Mouse (Mus musculus): ENCODE measurements around the gene Gck. TPM values are rescaled to one million over a fixed set of nuclear protein-coding genes. Genes with fewer than 3 reads are reported as not detected.
A peak's percentile ranks its signal among the peaks of the same experiment; 100 is the strongest.

Gene Gck
- polyA plus RNA-seq, 1 experiment: not detected

GRCm38 (mm10) chr11:5904871-5905270 is 45.0 kb downstream of the Gck start:
- TF ChIP-seq POLR2A (IDR thresholded peaks at IDR 0.05; ENCODE audit: insufficient read depth, low read length) (no peak), EP300 (IDR thresholded peaks at IDR 0.05; ENCODE audit: insufficient read depth, low read depth, low read length) (no peak), CTCF (IDR thresholded peaks at IDR 0.05; ENCODE audit: low read depth, low read length) (no peak)
- no peak overlapping the region for H3K9ac ChIP-seq (ENCODE audit: low read depth, poor library complexity, severe bottlenecking)

GRCm38 (mm10) chr11:5904357-5904756 is 45.5 kb downstream of the Gck start:
- Histone ChIP-seq H3K9me3 (replicated peaks; ENCODE audit: control insufficient read depth, insufficient read depth, low read length, poor library complexity, severe bottlenecking) (no peaks in the 10 kb centered on the region), H3K27me3 (ENCODE audit: control insufficient read depth, insufficient read depth, low read length, poor library complexity, severe bottlenecking) (no peaks in the 10 kb centered on the region), H3K4me3 (ENCODE audit: low read depth, low read length) (no peak overlapping the region), H3K4me1 (ENCODE audit: control insufficient read depth, insufficient read depth, low read length) (no peaks in the 10 kb centered on the region), H3K27ac (ENCODE audit: insufficient read depth, low read length) (no peak overlapping the region), H3K9ac (ENCODE audit: low read depth, poor library complexity, severe bottlenecking) (no peak overlapping the region), H3K36me3 (ENCODE audit: control insufficient read depth, insufficient read depth, low read length, poor library complexity, severe bottlenecking) (no peaks in the 10 kb centered on the region)
- no peak for TF ChIP-seq CTCF (IDR thresholded peaks at IDR 0.05; ENCODE audit: low read depth, low read length)
- no peak for TF ChIP-seq POLR2A (IDR thresholded peaks at IDR 0.05; ENCODE audit: insufficient read depth, low read length)
- TF ChIP-seq EP300 (IDR thresholded peaks at IDR 0.05; ENCODE audit: insufficient read depth, low read depth, low read length): no peak

More at GRCm38 (mm10) chr11:5904871-5905270, 45.0 kb downstream of the Gck start:
- H3K27me3 ChIP-seq (ENCODE audit: control insufficient read depth, insufficient read depth, low read length, poor library complexity, severe bottlenecking): no peaks in the 10 kb centered on the region
- H3K27ac ChIP-seq (ENCODE audit: insufficient read depth, low read length): no peak overlapping the region
- no peaks in the 10 kb centered on the region for H3K4me1 ChIP-seq (ENCODE audit: control insufficient read depth, insufficient read depth, low read length)
- H3K4me3 ChIP-seq (ENCODE audit: low read depth, low read length): no peak overlapping the region
- no peaks in the 10 kb centered on the region for H3K36me3 ChIP-seq (ENCODE audit: control insufficient read depth, insufficient read depth, low read length, poor library complexity, severe bottlenecking)
- H3K9me3 ChIP-seq (replicated peaks; ENCODE audit: control insufficient read depth, insufficient read depth, low read length, poor library complexity, severe bottlenecking): no peaks in the 10 kb centered on the region

- H3K9me3 ChIP-seq (replicated peaks; ENCODE audit: control insufficient read depth, insufficient read depth, low read length, poor library complexity, severe bottlenecking): no peaks in the 10 kb centered on the region
- no peaks in the 10 kb centered on the region for H3K27me3 ChIP-seq (ENCODE audit: control insufficient read depth, insufficient read depth, low read length, poor library complexity, severe bottlenecking)
- TF ChIP-seq POLR2A (IDR thresholded peaks at IDR 0.05; ENCODE audit: insufficient read depth, low read length) (no peak), EP300 (IDR thresholded peaks at IDR 0.05; ENCODE audit: insufficient read depth, low read depth, low read length) (no peak), CTCF (IDR thresholded peaks at IDR 0.05; ENCODE audit: low read depth, low read length) (no peak)
- H3K27ac ChIP-seq (ENCODE audit: insufficient read depth, low read length): no peak overlapping the region
- H3K36me3 ChIP-seq (ENCODE audit: control insufficient read depth, insufficient read depth, low read length, poor library complexity, severe bottlenecking): no peaks in the 10 kb centered on the region
- no peak overlapping the region for H3K4me3 ChIP-seq (ENCODE audit: low read depth, low read length)
- H3K9ac ChIP-seq (ENCODE audit: low read depth, poor library complexity, severe bottlenecking): no peak overlapping the region
- H3K4me1 ChIP-seq (ENCODE audit: control insufficient read depth, insufficient read depth, low read length): no peaks in the 10 kb centered on the region
Observed at GRCm38 (mm10) chr11:5903844-5904243, 46.0 kb downstream of the Gck start.

GRCm38 (mm10) chr11:5902390-5902789 is 47.5 kb downstream of the Gck start:
- H3K36me3 ChIP-seq (ENCODE audit: control insufficient read depth, insufficient read depth, low read length, poor library complexity, severe bottlenecking): no peaks in the 10 kb centered on the region
- H3K9ac ChIP-seq (ENCODE audit: low read depth, poor library complexity, severe bottlenecking): no peak overlapping the region
- peaks cover 3% of the 10 kb centered on the region for H3K4me1 ChIP-seq (ENCODE audit: control insufficient read depth, insufficient read depth, low read length)
- H3K27me3 ChIP-seq (ENCODE audit: control insufficient read depth, insufficient read depth, low read length, poor library complexity, severe bottlenecking): no peaks in the 10 kb centered on the region
- H3K9me3 ChIP-seq (replicated peaks; ENCODE audit: control insufficient read depth, insufficient read depth, low read length, poor library complexity, severe bottlenecking): no peaks in the 10 kb centered on the region
- TF ChIP-seq POLR2A (IDR thresholded peaks at IDR 0.05; ENCODE audit: insufficient read depth, low read length) (no peak), EP300 (IDR thresholded peaks at IDR 0.05; ENCODE audit: insufficient read depth, low read depth, low read length) (no peak), CTCF (IDR thresholded peaks at IDR 0.05; ENCODE audit: low read depth, low read length) (no peak)
- H3K27ac ChIP-seq (ENCODE audit: insufficient read depth, low read length): no peak overlapping the region
- no peak overlapping the region for H3K4me3 ChIP-seq (ENCODE audit: low read depth, low read length)

GRCm38 (mm10) chr11:5901950-5902349 is 47.9 kb downstream of the Gck start:
- H3K27me3 ChIP-seq (ENCODE audit: control insufficient read depth, insufficient read depth, low read length, poor library complexity, severe bottlenecking): no peaks in the 10 kb centered on the region
- no peak overlapping the region for H3K27ac ChIP-seq (ENCODE audit: insufficient read depth, low read length)
- no peak for TF ChIP-seq EP300 (IDR thresholded peaks at IDR 0.05; ENCODE audit: insufficient read depth, low read depth, low read length)
- no peak overlapping the region for H3K9ac ChIP-seq (ENCODE audit: low read depth, poor library complexity, severe bottlenecking)
- H3K36me3 ChIP-seq (ENCODE audit: control insufficient read depth, insufficient read depth, low read length, poor library complexity, severe bottlenecking): no peaks in the 10 kb centered on the region
- peak overlapping the region; percentile 23 for H3K4me3 ChIP-seq (ENCODE audit: low read depth, low read length)
- H3K4me1 ChIP-seq (ENCODE audit: control insufficient read depth, insufficient read depth, low read length): peaks cover 3% of the 10 kb centered on the region
- H3K9me3 ChIP-seq (replicated peaks; ENCODE audit: control insufficient read depth, insufficient read depth, low read length, poor library complexity, severe bottlenecking): no peaks in the 10 kb centered on the region

GRCm38 (mm10) chr11:5901320-5901719 is 48.6 kb downstream of the Gck start:
- Histone ChIP-seq H3K4me1 (ENCODE audit: control insufficient read depth, insufficient read depth, low read length) (peaks cover 4% of the 10 kb centered on the region), H3K36me3 (ENCODE audit: control insufficient read depth, insufficient read depth, low read length, poor library complexity, severe bottlenecking) (no peaks in the 10 kb centered on the region), H3K27me3 (ENCODE audit: control insufficient read depth, insufficient read depth, low read length, poor library complexity, severe bottlenecking) (no peaks in the 10 kb centered on the region), H3K4me3 (ENCODE audit: low read depth, low read length) (no peak overlapping the region), H3K27ac (ENCODE audit: insufficient read depth, low read length) (no peak overlapping the region), H3K9ac (ENCODE audit: low read depth, poor library complexity, severe bottlenecking) (no peak overlapping the region), H3K9me3 (replicated peaks; ENCODE audit: control insufficient read depth, insufficient read depth, low read length, poor library complexity, severe bottlenecking) (no peaks in the 10 kb centered on the region)
- TF ChIP-seq POLR2A (IDR thresholded peaks at IDR 0.05; ENCODE audit: insufficient read depth, low read length) (no peak), EP300 (IDR thresholded peaks at IDR 0.05; ENCODE audit: insufficient read depth, low read depth, low read length) (no peak), CTCF (IDR thresholded peaks at IDR 0.05; ENCODE audit: low read depth, low read length) (no peak)

Data from ES-Bruce4 (cell line).